Mouse (Mus musculus) small intestine, adult 2 months (tissue): ENCODE data around the gene Ptprs. TPM values are rescaled to one million over a fixed set of nuclear protein-coding genes. Genes with fewer than 3 reads are reported as not detected.

Experiments
- H3K27ac ChIP-seq: fragments of 200-500 bp; 2 replicates; pipeline ENCODE4 v1.5.1; 2012; ENCODE audit warnings: low read depth, low read length, control low read depth, inconsistent platforms; ENCODE audit not compliant: insufficient read depth
- H3K27me3 ChIP-seq: fragments of 200-500 bp; 2 replicates; pipeline ENCODE4 v1.6.1; 2012; ENCODE audit warnings: mild to moderate bottlenecking, moderate library complexity, low read length, inconsistent platforms; ENCODE audit not compliant: control insufficient read depth, insufficient read depth
- H3K36me3 ChIP-seq: fragments of 200-500 bp; 2 replicates; pipeline ENCODE4 v1.6.1; 2012; ENCODE audit warnings: mild to moderate bottlenecking, low read length, control low read depth, inconsistent platforms; ENCODE audit not compliant: control insufficient read depth, insufficient read depth
- H3K4me1 ChIP-seq: fragments of 200-500 bp; 2 replicates; pipeline ENCODE4 v1.6.1; 2012; ENCODE audit warnings: low read length, inconsistent platforms, mixed read lengths; ENCODE audit not compliant: control insufficient read depth, insufficient read depth, insufficient read length
- H3K4me3 ChIP-seq: fragments of 200-500 bp; 2 replicates; pipeline ENCODE4 v1.5.1; 2012; ENCODE audit warnings: low read depth, mild to moderate bottlenecking, control low read depth, inconsistent platforms, low read length, moderate library complexity
- CTCF ChIP-seq: fragments of 200-500 bp; IDR thresholded peaks from 2 replicates; pipeline ENCODE4 v1.5.1; 2012; ENCODE audit warnings: low read depth, mild to moderate bottlenecking, control low read depth, inconsistent platforms, low read length, moderate library complexity, mixed read lengths; ENCODE audit not compliant: insufficient replicate concordance, insufficient read length; ENCODE audit errors: extremely low read depth
- POLR2A ChIP-seq: fragments of 200-500 bp; IDR thresholded peaks from 2 replicates; pipeline ENCODE4 v1.6.1; 2012; ENCODE audit warnings: low read depth, mild to moderate bottlenecking, control low read depth, inconsistent platforms, low read length, moderate library complexity
- WGBS: fragments of 180-500 bp; shearing (Covaris S2); methylation state at CpG from one replicate; pipeline ENCODE4 v1.1.7; 2018; 5-methylcytosine and 5-hydroxymethylcytosine counted together
- polyA plus RNA-seq: library from polyadenylated mRNA; depleted of rRNA; stranded (reverse); fragments of >200 nt; gene quantifications from 2 replicates; pipeline ENCODE4 v1.2.3, GENCODE M21; 2012

Gene Ptprs
- polyA plus RNA-seq, 1 experiment: 54.1 TPM

- WGBS: 41% methylated on average over 13 of the region's 13 CpGs
- H3K4me3 ChIP-seq: no peak overlapping the region
- H3K36me3 ChIP-seq: peaks cover 2% of the 10 kb centered on the region; the same call in 1 of the 2 replicates
These were observed 67.2 kb downstream of the Ptprs start for GRCm38 (mm10) chr17:56408965-56409625.

GRCm38 (mm10) chr17:56407379-56407778 lies 68.9 kb downstream of the Ptprs start:
- no peaks in the 10 kb centered on the region for H3K27me3 ChIP-seq
- no peak for TF ChIP-seq POLR2A
- TF ChIP-seq CTCF: no peak
- no peak overlapping the region for H3K27ac ChIP-seq
- H3K4me1 ChIP-seq: no peaks in the 10 kb centered on the region
- no peak overlapping the region for H3K4me3 ChIP-seq
- H3K36me3 ChIP-seq: no peaks in the 10 kb centered on the region; the same call in 1 of the 2 replicates
- WGBS: 43% methylated on average over 8 of the region's 8 CpGs

More at GRCm38 (mm10) chr17:56408965-56409625, 67.2 kb downstream of the Ptprs start:
- no peaks in the 10 kb centered on the region for H3K4me1 ChIP-seq
- H3K27ac ChIP-seq: no peak overlapping the region
- no peaks in the 10 kb centered on the region for H3K27me3 ChIP-seq
- TF ChIP-seq CTCF (no peak), POLR2A (no peak)

GRCm38 (mm10) chr17:56406878-56407277 lies 69.4 kb downstream of the Ptprs start:
- Histone ChIP-seq H3K36me3 (peaks cover 5% of the 10 kb centered on the region), H3K27ac (no peak overlapping the region), H3K27me3 (no peaks in the 10 kb centered on the region), H3K4me3 (no peak overlapping the region), H3K4me1 (no peaks in the 10 kb centered on the region)
- no peak for TF ChIP-seq CTCF
- no peak for TF ChIP-seq POLR2A
- 68% methylated on average over 4 of the region's 4 CpGs for WGBS

GRCm38 (mm10) chr17:56405856-56406840 lies 70.1 kb downstream of the Ptprs start:
- H3K4me1 ChIP-seq: no peaks in the 10 kb centered on the region
- WGBS: 76% methylated on average over 14 of the region's 14 CpGs
- peaks cover 12% of the 10 kb centered on the region for H3K36me3 ChIP-seq
- no peak overlapping the region for H3K4me3 ChIP-seq
- TF ChIP-seq CTCF: no peak
- TF ChIP-seq POLR2A: no peak
- H3K27ac ChIP-seq: no peak overlapping the region
- H3K27me3 ChIP-seq: no peaks in the 10 kb centered on the region

- TF ChIP-seq CTCF (no peak), POLR2A (no peak)
- no peak overlapping the region for H3K4me3 ChIP-seq
- no peak overlapping the region for H3K27ac ChIP-seq
- peaks cover 16% of the 10 kb centered on the region for H3K36me3 ChIP-seq
- 83% methylated on average over 3 of the region's 3 CpGs for WGBS
- H3K27me3 ChIP-seq: no peaks in the 10 kb centered on the region
- no peaks in the 10 kb centered on the region for H3K4me1 ChIP-seq
These were observed 70.9 kb downstream of the Ptprs start for GRCm38 (mm10) chr17:56405341-56405740.

- WGBS: 98% methylated on average over 4 of the region's 4 CpGs
- H3K36me3 ChIP-seq: peaks cover 44% of the 10 kb centered on the region
- TF ChIP-seq POLR2A: no peak
- no peak for TF ChIP-seq CTCF
- H3K4me1 ChIP-seq: no peaks in the 10 kb centered on the region
- H3K4me3 ChIP-seq: no peak overlapping the region
- H3K27me3 ChIP-seq: no peaks in the 10 kb centered on the region
- no peak overlapping the region for H3K27ac ChIP-seq
These were observed 75.2 kb downstream of the Ptprs start for GRCm38 (mm10) chr17:56401051-56401521.

GRCm38 (mm10) chr17:56400221-56400620 lies 76.1 kb downstream of the Ptprs start:
- no peak overlapping the region for H3K27ac ChIP-seq
- no peaks in the 10 kb centered on the region for H3K4me1 ChIP-seq
- peaks cover 44% of the 10 kb centered on the region for H3K36me3 ChIP-seq
- TF ChIP-seq POLR2A (no peak), CTCF (no peak)
- WGBS: 85% methylated on average over 3 of the region's 3 CpGs
- no peak overlapping the region for H3K4me3 ChIP-seq
- no peaks in the 10 kb centered on the region for H3K27me3 ChIP-seq
